Mouse (Mus musculus): ENCODE data around the gene Mcpt1. TPM values are rescaled to one million over a fixed set of nuclear protein-coding genes. Genes with fewer than 3 reads are reported as not detected.
"Not testable (repeated sequence)": the region's sequence is repeated elsewhere in the genome, so short reads cannot be mapped to it uniquely, and the experiment has no call there.

Gene Mcpt1
- not detected for total RNA-seq (2021)
- long read RNA-seq, experiment 1 = 0 reads
- long read RNA-seq, experiment 2 = 0 reads

DNA sequence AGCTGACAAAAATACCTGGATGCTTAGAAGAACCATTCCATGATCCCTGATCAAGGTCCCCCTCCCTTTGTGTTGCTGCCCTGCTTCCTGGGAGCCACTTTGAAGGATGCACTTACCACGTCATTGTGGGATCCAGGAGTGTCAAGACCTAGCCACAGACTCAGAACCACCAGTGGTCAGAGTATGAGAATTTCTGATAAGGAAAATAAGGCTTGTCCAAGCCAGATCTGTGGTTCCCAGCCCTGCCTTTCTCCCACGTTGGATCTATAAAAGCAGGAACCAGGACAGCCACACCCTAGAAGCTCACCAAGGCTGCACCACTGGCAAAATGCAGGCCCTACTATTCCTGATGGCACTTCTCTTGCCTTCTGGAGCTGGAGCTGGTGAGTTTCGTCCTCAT lies at the start of gene Mcpt1:
TSS of gene Mcpt1 (plus strand) at position 301 of the 400 bp plus-strand sequence.
- DNase-seq = not testable (repeated sequence)

DNA sequence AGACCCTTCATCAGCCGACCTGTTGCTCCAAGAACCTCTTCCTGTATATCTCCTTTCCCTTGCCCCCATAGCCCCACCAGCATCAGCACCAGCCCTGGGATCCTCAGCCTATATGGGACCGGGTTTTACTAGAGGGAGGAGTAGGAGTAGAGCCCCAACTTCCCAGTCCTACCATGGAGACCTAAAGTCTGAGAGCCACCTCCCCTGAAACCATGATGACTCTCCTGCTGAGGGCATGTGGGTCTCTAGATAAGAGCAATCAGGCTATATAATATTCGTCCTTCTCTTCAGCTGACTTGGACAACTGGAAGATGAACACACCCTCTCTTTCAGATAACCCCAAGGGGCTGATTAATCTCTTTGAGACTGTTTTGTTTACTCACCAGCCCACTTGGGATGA lies 30.3 kb upstream of the Mcpt1 start:
- DNase-seq = not testable (repeated sequence)

DNA sequence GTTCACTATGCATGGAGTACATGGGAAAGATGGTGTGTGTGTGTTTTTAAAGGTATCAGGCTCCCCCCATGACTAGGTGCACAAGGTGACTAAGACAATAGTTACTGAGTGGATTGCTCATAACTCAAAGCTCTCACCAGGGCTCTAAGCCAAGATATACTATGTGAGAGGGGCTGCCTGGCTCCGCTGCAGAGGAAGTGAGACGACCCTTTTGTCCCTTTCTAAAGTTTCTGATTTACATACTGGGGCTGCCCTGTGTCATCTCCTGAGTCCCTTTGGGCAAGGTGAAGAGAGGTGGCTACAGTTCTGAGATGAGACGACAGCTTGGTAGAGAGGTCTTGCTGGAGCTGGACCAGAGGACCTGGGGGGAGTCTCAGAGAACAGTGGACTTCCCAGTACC lies 4.6 kb upstream of the Mcpt1 start:
- DNase-seq = no peak

DNA sequence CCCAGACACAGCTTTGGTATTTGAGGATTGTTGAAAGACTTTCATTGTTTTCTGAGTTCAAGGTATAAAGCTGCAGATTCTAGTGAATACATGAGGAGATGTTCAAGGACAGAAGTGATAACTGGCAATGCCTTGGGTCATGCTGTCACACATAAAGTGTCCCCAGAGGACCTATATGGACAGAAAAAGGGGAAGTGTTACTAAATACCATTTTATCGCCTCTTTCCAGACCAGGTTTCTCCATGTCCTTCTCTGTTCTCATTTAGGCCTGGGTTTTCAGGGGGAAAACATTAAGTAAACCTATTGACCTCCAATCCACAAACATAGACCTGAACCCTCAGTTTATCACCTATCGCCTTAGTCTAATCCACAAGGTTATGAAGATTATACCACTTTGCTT lies 3.8 kb upstream of the Mcpt1 start:
- DNase-seq = no peak

DNA sequence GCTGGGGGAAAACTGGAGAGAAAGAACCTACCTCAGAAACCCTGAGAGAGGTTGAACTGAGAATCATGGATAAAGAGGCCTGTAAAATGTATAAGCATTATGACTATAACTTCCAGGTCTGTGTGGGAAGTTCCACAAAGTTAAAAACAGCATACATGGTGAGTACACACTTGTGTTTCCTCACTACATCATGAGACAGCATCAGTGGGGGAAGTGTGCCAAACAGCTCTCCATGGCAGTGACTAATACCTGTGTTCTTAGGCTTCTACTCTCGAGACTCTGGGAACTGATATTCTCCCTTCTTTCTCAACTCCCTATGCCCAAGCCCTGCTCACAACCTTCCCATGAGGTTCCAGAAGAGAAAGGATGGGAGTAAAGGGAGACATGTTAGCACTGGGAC lies 1.7 kb downstream of the Mcpt1 start:
- DNase-seq = no peak

DNA sequence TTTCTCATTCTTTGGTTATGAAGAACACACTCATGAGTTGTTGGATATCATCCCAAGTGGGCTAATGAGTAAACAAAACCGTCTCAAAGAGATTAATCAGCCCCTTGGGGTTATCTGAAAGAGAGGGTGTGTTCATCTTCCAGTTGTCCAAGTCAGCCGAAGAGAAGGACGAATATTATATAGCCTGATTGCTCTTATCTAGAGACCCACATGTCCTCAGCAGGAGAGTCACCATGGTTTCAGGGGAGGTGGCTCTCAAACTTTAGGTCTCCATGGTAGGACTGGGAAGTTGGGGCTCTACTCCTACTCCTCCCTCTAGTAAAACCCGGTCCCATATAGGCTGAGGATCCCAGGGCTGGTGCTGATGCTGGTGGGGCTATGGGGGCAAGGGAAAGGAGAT lies 3.5 kb downstream of the Mcpt1 start:
- DNase-seq = not testable (repeated sequence)

DNA sequence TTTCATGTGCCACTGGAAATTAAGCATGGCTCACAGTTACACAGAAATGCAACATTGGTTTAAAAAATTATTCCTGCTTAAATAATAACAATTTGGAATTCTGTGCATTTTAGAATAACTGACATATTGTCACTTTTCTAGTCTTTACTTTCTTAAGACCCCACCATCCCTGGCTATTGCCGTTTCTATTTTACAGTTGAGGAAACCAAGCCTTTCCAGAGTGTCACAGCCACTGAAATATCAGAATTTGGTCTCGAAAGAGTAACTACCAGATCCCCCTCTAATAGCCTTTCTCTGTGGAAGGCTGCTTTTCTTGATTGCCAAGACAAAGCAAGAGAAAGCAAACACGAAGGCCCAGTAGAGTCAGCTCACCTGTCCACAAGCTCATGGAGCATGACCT lies 12.6 kb downstream of the Mcpt1 start, which contains the start of gene Mcpt9:
TSS of gene Mcpt9 (minus strand) at position 101 of the 400 bp plus-strand sequence.
- DNase-seq = not testable (repeated sequence)

DNA sequence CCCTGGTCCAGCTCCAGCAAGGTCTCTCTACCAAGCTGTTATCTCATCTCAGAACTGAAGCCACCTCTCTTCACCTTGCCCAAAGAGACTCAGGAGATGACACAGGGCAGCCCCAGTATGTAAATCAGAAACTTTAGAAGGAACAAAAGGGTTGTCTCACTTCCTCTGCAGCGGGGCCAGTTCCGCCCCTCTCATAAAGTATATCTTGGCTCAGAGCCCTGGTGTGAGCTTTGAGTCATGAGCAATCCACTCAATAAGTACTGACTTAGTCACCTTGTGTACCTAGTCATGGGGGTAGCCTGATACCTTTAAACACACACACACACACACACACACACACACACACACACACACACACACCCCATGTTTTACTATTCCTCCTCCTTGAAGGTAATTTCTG lies 16.7 kb downstream of the Mcpt1 start:
- no peak for DNase-seq

DNA sequence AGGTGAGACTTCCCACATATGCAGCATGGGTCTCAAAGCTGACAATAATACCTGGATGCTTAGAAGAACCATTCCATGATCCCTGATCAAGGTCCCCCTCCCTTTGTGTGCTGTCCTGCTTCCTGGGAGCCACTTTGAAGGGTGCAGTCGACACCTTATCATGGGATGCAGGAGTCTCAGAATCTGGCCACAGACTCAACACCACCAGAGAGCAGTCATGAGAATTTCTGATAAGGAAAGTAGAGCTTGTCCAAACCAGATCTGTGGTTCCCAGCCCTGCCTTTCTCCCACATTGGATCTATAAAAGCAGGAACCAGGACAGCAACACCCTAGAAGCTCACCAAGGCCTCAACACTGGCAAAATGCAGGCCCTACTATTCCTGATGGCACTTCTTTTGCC lies 24.0 kb downstream of the Mcpt1 start, which contains the start of gene Mcpt2:
TSS of gene Mcpt2 (plus strand) at position 250 of the 400 bp plus-strand sequence.
- DNase-seq = not testable (repeated sequence)

DNA sequence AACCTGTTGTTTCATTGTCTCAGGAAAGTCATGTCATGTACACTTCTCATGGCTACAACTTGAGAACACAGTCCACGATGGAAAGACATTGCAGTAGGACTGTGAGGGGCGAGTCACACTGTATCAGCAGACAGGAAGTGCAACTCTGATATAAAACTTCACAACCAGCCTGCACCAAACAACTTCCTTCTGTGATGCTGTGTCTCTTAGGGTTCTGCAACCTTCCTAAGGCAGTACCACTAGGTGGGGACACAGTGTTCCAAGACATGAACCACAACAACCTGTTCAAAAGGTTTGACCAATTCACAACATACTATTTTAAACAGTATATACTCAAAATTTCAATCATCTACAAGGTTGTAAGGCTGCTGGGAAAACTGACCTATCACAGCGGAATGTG lies 37.6 kb downstream of the Mcpt1 start:
- no peak for DNase-seq

DNA sequence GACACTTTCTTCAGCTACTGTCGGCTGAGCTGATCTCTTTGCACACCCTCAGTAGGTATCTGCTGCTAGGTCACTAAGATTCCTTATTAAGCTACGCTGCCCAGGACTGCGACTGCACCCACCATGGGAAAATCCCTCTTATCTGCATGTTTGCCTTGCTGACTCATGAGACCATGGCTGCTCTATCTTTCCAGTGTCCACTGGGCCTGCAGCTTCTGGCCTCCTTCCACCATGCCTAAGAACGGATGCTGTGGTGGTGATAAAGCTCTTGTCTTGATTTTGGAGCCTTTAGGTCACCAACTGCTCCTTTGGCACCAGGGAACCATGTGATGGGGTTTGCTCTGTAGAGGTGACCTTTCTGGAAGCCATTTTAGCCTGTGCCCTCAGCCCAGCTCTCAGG lies 40.0 kb downstream of the Mcpt1 start:
- no peak for DNase-seq

DNA sequence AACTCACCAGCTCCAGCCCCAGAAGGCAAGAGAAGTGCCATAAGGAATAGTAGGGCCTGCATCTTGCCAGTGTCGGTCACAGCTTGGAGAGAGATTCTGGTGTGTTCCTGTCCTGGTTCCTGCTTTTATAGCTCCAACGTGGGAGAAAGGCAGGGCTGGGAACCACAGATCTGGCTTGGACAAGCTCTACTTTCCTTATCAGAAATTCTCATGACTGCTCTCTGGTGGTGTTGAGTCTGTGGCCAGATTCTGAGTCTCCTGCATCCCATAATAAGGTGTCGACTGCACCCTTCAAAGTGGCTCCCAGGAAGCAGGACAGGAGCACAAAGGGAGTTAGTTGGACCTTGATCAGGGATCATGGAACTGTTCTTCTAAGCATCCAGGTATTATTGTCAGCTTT lies 44.4 kb downstream of the Mcpt1 start, which contains the start of gene Mcpt4:
TSS of gene Mcpt4 (minus strand) at position 101 of the 400 bp plus-strand sequence.
- DNase-seq = not testable (repeated sequence)

Other genes with a start within 250 kb of the Mcpt1 start
- gene Adcy4, start 233.9 kb upstream of the Mcpt1 start, total RNA-seq (2021) = 1 to 10 TPM; 6.4 to 6.5 TPM
- 1 to 10 TPM; 1.3 to 1.7 TPM for gene Ripk3, start 229.1 kb upstream of the Mcpt1 start, total RNA-seq (2021)
- 1 to 10 TPM; 3.2 to 5.9 TPM for gene Nfatc4, start 194.8 kb upstream of the Mcpt1 start, total RNA-seq (2021)
- gene Nynrin, start 164.0 kb upstream of the Mcpt1 start, total RNA-seq (2021) = 1 to 10 TPM; 2.6 to 4.1 TPM
- not detected for gene Cbln3, start 133.6 kb upstream of the Mcpt1 start, total RNA-seq (2021)
- gene Khnyn, start 133.0 kb upstream of the Mcpt1 start, total RNA-seq (2021) = 1 to 10 TPM; 7.0 to 9.1 TPM
- 10 to 100 TPM; 95.7 to 98.1 TPM for gene Sdr39u1, start 117.7 kb upstream of the Mcpt1 start, total RNA-seq (2021)
- 1 to 10 TPM; 2.7 to 4.1 TPM for gene Cma1, start 73.3 kb upstream of the Mcpt1 start, total RNA-seq (2021)
- gene Cma2, start 67.0 kb upstream of the Mcpt1 start, total RNA-seq (2021) = not detected
- not detected for gene Mcpt9, start 12.5 kb downstream of the Mcpt1 start, total RNA-seq (2021)
- gene Mcpt2, start 24.1 kb downstream of the Mcpt1 start, total RNA-seq (2021) = not detected
- 1 to 10 TPM; 2.7 to 5.8 TPM for gene Mcpt4, start 44.3 kb downstream of the Mcpt1 start, total RNA-seq (2021)
- not detected for gene Mcpt8, start 67.3 kb downstream of the Mcpt1 start, total RNA-seq (2021)
- gene Ctsg, start 84.6 kb downstream of the Mcpt1 start, total RNA-seq (2021) = not detected
- not detected for gene Gzme, start 102.7 kb downstream of the Mcpt1 start, total RNA-seq (2021)
- gene Gzmd, start 114.6 kb downstream of the Mcpt1 start, total RNA-seq (2021) = not detected
- not detected for gene Gzmg, start 141.6 kb downstream of the Mcpt1 start, total RNA-seq (2021)
- not detected for gene Gzmn, start 156.6 kb downstream of the Mcpt1 start, total RNA-seq (2021)
- not detected for gene Gzmf, start 193.4 kb downstream of the Mcpt1 start, total RNA-seq (2021)
- not detected for gene Gzmc, start 216.7 kb downstream of the Mcpt1 start, total RNA-seq (2021)
- not detected for gene Gzmb, start 244.3 kb downstream of the Mcpt1 start, total RNA-seq (2021)